Mouse (Mus musculus) cerebellum, adult (tissue): ENCODE measurements around the gene Eya4.

Source experiments
- ATAC-seq: cut with Nextera tagmentation; 2 replicates; pipeline ENCODE4 v1.9.2; 2017; ENCODE audit warnings: mild to moderate bottlenecking, moderate library complexity, mixed read lengths; ENCODE audit not compliant: insufficient number of reproducible peaks, low FRiP score, low TSS enrichment

The Eya4 gene

GRCm38 (mm10) chr10:23235405-23235804 lies 115.2 kb downstream of the Eya4 start:
- no peak for ATAC-seq

DNA sequence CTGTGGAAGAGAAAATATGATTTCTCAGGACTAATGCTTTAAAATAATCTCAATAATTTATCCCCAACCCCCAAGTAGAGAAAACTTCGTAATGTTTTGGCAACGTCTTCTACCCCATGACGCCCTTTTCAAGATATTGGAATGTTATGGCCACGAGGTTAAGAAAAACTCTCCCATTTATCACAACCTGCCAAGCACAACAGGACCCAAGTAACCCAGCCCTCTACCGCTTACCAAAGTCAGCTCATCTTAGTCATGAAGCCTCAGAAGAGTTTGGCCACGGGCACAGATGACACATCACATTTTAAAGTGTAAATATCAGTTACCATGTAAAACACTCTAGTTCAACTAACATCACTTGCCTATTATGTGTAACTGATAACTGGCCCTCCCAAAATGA lies 117.2 kb downstream of the Eya4 start:
- ATAC-seq = no peak

- ATAC-seq = no peak
Observed at GRCm38 (mm10) chr10:23230863-23231262, 119.7 kb downstream of the Eya4 start.

DNA sequence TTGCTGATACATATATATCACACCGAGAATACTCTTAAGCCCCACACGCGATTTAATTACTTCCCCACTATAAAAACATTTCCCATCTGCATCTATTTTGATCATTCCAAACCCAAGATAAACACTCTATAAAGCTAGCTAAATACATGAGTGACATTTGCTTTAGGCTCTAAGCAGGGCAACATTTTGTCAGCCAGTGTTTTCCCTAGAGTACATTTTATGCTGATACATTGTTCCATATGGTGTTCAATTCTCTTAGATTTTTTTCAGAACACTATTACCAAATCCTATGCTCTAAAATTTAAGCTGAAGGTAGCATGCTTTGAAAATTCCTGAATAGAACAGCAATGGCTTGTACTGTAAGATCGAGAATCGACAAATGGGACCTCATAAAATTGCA lies 127.2 kb downstream of the Eya4 start:
- no peak for ATAC-seq

DNA sequence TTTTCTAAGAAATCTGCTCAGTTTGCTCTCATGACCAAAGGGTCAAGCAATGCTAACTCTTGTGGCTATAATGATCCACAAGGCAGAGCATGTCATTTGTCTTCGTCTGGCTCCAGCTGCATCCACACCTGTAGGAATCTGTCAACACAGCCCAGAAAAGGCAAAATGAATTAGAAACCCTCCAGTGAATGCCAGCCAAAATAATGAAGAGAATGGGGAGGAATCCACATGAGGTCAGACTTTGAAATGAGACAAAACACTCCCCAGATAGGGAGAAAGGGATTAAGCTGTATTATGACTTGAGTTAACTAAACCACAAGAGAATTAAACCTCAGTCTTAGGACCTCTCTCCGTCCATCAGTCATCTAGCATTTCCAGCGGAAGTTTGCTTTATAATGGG lies 130.2 kb downstream of the Eya4 start:
- ATAC-seq = no peak

DNA sequence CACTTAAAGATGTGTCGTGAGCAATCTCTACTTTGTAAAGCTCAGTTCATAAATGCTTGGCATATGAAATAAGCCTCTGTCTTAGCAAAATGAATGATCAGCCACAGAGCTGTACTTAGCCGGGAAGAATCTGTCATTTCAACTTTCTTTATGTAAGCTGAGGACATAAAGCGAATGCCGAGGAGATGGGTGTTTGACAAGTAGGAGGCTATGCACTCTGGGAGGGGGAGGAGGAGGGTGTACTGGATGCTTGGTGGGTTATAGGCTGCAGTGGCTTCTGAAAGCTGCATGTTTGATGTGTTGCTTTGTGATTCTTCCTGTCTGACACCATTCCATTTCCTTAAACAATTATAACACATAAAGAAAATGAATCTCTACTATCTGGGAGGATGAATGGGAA lies 133.8 kb downstream of the Eya4 start:
- ATAC-seq = no peak

DNA sequence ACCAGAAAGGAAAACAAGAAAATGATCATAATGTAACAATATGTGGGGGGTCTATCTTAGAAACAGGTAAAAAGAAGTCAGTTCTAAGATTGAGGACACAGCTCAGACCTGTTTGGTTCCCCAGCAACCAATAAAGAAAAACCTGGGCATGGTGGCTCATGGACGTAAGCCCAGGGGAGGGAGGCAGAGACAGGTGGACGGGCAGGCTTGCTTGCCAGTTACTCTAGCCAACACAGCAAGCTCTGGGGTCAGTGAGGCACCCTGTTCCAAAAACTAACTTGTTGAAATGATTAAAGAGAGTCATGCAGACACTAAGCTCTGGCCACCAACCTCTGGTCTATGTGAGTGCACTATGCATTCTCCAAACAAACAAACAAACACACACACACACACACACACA lies 139.2 kb downstream of the Eya4 start:
- ATAC-seq = no peak

DNA sequence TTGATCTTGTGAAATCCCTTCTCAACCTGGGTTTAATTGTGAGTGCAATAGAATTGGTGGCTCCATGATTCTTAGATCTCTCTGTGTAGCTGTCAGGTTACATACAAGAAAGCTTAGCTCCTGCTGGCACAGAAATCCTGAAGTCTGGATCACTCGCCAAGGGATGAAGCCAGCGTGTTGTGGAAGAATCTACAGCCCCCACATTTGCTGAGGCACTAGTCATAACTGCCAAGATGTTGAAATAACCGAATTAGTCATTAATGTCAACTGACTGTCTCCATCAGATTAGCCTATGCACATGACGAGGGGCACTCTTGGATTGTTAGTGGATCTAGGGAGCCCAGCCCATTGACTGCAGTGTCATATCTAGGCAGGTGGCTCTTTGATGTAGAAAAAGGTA lies 146.7 kb downstream of the Eya4 start:
- ATAC-seq = no peak

- ATAC-seq = no peak
Observed at GRCm38 (mm10) chr10:23203144-23203838, 147.3 kb downstream of the Eya4 start.

GRCm38 (mm10) chr10:23202591-23202990 lies 148.0 kb downstream of the Eya4 start:
- no peak for ATAC-seq

DNA sequence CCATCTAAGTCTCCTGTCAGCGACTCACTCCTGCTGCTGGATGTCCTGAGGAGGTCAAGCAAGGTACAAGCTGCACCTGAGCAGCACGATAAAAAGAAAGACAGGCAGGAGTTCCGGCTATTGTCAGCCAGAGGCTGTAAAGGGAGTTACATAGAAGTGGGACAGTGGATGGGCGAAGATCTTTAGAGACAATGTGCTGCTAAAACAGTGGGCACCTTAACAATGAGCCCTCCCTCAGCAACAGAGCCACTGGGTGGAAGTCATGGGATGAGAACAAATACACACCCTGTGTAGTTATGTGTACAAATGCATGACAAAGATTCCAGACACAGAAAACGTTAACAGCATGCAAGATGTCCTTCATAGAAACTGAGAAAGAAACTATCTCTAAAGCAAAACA lies 152.3 kb downstream of the Eya4 start:
- no peak for ATAC-seq

DNA sequence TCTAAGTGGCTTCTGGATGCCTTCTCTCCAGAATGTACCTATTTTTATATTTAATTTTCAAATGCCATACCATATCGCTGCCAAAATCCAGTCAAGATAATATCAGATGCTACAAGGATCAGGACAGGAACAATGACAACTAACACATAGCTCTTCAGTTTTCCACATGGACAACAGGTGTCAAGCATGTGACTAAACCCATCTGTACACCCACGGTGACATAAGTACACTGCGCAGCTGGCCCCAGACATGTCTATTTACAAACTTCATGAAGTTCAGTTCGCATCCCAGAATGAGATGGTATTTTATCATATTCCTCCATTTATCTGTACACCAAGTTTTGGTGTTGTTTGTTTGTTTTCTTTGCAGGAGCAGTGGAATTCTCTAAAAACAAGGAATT lies 154.2 kb downstream of the Eya4 start:
- no peak for ATAC-seq

GRCm38 (mm10) chr10:23195337-23195736 lies 155.2 kb downstream of the Eya4 start:
- ATAC-seq = no peak

GRCm38 (mm10) chr10:23189836-23190235 lies 160.8 kb downstream of the Eya4 start:
- ATAC-seq = no peak

- no peak for ATAC-seq
Observed at GRCm38 (mm10) chr10:23185391-23185790, 165.2 kb downstream of the Eya4 start.

GRCm38 (mm10) chr10:23181572-23182493 lies 168.8 kb downstream of the Eya4 start:
- no peak for ATAC-seq

DNA sequence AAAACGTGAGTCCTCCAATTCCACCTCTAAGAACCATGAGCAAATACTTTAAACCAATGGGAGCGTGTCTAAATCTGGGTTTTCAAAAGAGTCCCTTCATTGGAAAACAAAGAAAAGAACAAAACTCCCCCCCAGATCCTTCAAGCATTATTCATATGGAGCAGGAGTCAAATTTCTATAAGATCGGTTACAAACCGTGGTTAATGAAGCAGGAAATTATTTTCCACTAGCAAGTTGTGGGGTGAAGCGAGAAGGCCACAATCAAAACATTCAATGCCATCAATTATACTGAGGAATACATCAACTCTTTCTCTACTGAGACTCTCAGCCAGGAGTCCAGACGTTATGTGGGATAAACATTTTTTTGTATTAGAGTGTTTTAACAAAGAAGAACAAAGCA lies 171.3 kb downstream of the Eya4 start:
- no peak for ATAC-seq

- no peak for ATAC-seq
Observed at GRCm38 (mm10) chr10:23177347-23178046, 173.1 kb downstream of the Eya4 start.

- ATAC-seq = no peak
Observed at GRCm38 (mm10) chr10:23176666-23177346, 173.8 kb downstream of the Eya4 start.

DNA sequence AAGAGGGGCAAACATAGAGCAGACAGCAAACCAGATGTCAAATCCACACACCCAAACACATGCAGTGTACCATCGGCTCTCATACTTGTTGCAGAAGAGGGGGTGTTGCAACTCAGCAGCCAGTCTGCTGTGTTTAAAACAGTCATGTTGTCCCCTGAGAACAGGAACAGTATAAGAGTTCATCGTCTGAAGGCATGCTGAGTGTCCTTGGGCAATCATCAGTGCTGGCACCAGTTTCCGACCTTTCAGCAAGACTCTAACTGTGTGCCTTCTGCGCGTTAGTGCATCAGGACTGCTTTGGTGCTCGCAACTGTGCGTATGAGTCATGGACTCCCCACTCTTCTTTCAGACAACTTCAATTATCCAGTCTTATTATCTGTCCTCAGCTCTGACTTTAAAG lies 179.0 kb downstream of the Eya4 start:
- ATAC-seq = no peak
